Mouse (Mus musculus) left cerebral cortex, adult 2 months (tissue): ENCODE results near the gene Shroom3. TPM values are rescaled to one million over a fixed set of nuclear protein-coding genes. Genes with fewer than 3 reads are reported as not detected.

Experiments
- DNase-seq, 2 experiments: peaks; one replicate each; pipeline ENCODE4 v3.0.0; 2021 to 2022; ENCODE audit warnings: low spot score in 2 of 2, mixed read lengths in 1 of 2; ENCODE audit errors: extremely low spot score in 1 of 2
- H3K27ac ChIP-seq: fragments of 200-600 bp; 2 replicates; pipeline ENCODE4 v1.8.1; 2022
- H3K4me3 ChIP-seq: fragments of 200-600 bp; 2 replicates; pipeline ENCODE4 v1.8.1; 2022
- CTCF ChIP-seq: fragments of 200-600 bp; IDR thresholded peaks from 2 replicates; pipeline ENCODE4 v1.8.1; 2022; ENCODE audit warnings: antibody characterized with exemption, mild to moderate bottlenecking, moderate library complexity
- intact Hi-C: fragments of 180-260 bp; cut with DNase I; formaldehyde crosslinking; loops from one replicate; pipeline ENCODE4 v1.15.1; 2025
- total RNA-seq, 2 experiments: library from RNA; stranded (reverse); gene quantifications; 2 replicates each; pipeline ENCODE4 v1.2.3; 2021

Shroom3 gene
- total RNA-seq, 2 experiments from 2014 or later = 4.3 to 6.3 TPM

DNA sequence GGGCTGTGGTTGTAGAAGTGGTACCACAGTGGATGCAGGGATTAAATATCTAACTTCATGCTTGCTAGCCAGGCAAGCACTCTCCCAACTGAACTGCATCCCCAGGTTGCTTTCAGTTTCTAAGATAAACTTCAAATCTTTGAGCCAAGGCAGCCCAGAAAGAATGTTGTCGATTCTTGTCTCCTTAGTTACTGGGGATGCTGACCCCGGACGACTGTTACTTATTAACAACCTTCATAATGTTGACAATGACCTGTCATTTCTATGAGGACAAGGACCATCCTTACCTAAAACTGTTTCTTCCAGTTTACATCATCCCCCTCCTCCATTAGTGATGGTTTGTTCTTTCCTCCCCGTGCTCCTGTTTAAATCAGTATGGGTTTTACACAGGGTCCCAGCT, 210.0 kb downstream of the Shroom3 start:
- no peak for TF ChIP-seq CTCF
- intact Hi-C loops = no loop called here
- DNase-seq = no peak
- H3K27ac ChIP-seq = no peak overlapping the region
- H3K4me3 ChIP-seq = no peak overlapping the region

GRCm38 (mm10) chr5:92893711-92894110, 210.5 kb downstream of the Shroom3 start:
- no peak overlapping the region for H3K27ac ChIP-seq
- no peak overlapping the region for H3K4me3 ChIP-seq
- no peak for DNase-seq
- TF ChIP-seq CTCF = no peak
- intact Hi-C loops = no loop called here

GRCm38 (mm10) chr5:92895877-92896276, 212.6 kb downstream of the Shroom3 start:
- H3K27ac ChIP-seq = no peak overlapping the region
- no peak for DNase-seq
- no peak overlapping the region for H3K4me3 ChIP-seq
- intact Hi-C loops = loop anchor here (5.0 kb wide), 1 partner anchor 56 kb away; no protein-coding TSS in a partner anchor
- no peak for TF ChIP-seq CTCF

DNA sequence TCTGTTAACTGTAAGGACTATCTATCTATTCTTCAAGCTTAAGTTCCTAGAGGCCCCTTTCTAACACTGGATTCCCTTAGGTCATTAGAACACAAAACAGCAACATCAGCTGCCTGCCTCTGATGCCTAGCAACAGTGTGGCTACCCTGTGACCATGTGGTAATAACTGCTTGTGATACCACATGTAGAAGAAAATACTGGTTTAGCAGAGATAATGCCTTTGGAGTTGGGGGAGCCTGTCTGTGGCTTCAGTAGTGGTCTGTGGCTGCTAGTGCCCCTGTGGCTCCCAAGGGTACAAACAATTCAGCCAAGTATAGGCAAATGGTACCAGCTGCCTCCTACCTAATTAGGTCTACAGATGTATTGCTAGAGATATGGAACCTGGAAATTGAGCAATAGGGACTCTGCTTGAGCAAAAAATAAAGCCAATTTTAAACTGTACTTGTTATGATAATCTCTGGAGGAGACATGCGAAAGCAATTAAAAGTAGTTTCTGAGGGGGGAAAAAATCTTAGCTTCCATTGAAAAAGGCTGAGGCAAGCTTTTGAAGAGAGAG, 213.6 kb downstream of the Shroom3 start:
- intact Hi-C loops = loop anchor here (5.0 kb wide), 1 partner anchor 55 kb away; no protein-coding TSS in a partner anchor
- no peak overlapping the region for H3K4me3 ChIP-seq
- no peak overlapping the region for H3K27ac ChIP-seq
- no peak for DNase-seq
- TF ChIP-seq CTCF = no peak

DNA sequence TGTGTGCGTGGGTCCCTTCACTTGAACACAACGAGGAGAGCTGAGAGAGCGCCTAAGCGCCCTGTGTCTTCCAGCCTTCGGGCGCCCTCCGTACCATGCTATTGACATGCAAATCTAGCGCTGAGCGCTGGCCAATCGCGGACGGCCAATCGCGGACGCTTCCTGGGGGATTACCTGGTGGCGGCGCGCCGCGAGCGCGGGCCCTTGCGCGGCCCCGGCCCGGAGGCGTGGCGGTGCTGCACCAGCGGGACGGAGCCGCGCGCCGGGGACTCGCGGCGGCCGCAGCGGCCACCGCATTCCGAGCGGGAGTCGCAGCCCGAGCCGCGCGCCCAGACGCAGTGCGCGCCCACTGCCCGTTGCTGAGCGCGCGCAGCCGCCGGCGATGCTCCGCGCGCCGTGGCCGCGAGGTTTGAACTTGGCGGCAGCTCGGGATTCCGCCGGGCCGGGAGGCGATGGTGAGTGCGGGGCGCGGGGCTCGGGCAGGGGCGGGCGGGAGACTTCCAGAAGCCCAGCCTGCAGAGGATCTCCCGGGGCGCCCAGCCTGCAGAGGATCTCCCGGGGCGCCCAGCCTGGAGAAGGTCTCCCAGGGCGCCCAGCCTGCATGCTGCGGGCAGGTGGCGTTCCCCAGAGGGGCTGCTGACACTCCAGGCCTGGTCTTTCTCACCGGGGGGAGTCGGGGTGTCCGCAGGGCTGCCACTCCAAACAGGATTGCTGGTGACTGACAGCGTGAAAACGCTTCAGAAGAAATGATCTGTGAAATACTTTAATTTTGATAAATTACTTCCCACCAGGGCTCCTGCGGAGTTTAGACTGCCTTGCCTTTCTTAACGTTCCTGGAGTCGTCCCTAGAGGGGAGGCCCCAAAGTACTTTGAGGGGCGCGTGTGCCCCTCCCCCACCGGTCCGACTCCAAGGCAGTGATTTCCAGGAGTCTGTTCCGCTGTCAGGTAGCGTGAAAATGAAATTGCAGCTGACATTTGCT, 214.8 kb downstream of the Shroom3 start:
- peak overlapping the region; percentile 60 for H3K4me3 ChIP-seq
- no peak for TF ChIP-seq CTCF
- intact Hi-C loops = loop anchor here (5.0 kb wide), 1 partner anchor 54 kb away; no protein-coding TSS in a partner anchor
- H3K27ac ChIP-seq = no peak overlapping the region
- DNase-seq = peak; percentile 68 to 69

DNA sequence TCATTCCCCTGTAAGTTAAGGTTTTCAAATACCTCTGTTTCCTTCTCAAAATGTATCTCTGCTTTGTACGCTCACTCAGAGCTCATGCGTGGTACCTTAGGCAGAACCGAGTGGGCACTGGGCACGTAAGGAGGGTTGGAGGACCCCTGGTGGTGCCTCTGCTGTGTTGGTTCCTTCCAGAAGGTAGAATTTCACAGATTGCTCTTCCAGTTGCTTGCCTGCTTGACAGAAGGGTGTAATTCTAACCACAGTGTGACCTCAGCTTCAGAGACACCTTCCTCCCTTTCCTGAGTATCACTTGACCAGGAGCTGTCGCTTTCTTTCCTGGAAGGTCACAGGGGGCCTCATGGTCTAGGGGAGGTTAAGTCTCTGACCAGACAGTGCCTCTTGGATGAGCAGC, 217.2 kb downstream of the Shroom3 start:
- H3K27ac ChIP-seq = no peak overlapping the region
- TF ChIP-seq CTCF = no peak
- intact Hi-C loops = no loop called here
- no peak overlapping the region for H3K4me3 ChIP-seq
- DNase-seq = no peak

GRCm38 (mm10) chr5:92901870-92902269, 218.6 kb downstream of the Shroom3 start:
- H3K4me3 ChIP-seq = no peak overlapping the region
- TF ChIP-seq CTCF = no peak
- no peak overlapping the region for H3K27ac ChIP-seq
- no peak for DNase-seq
- intact Hi-C loops = no loop called here

DNA sequence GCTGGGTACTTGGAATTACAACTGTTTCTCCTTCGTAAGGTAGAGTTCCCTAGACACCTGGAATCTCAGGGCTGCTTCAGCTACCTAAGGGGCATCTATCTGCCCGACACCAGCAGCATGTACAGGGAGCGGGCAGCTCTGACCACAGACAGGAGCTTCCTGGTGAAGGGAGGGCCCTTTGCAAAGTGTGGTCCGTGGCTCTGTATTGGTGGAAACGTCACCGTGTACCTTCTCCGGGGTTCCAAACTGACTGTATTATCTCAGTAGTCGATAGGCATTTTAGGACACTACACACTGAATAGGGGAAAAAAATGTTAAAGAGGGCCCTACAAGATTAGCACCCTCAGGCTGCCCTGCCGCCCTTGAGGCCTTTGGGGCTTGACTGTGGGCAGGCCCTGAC, 221.9 kb downstream of the Shroom3 start:
- no peak for TF ChIP-seq CTCF
- Histone ChIP-seq H3K27ac (no peak overlapping the region), H3K4me3 (no peak overlapping the region)
- no peak for DNase-seq
- intact Hi-C loops = no loop called here

GRCm38 (mm10) chr5:92905594-92906008, 222.4 kb downstream of the Shroom3 start:
- peak; percentile 26 to 33 for DNase-seq
- H3K27ac ChIP-seq = no peak overlapping the region
- intact Hi-C loops = no loop called here
- no peak for TF ChIP-seq CTCF
- no peak overlapping the region for H3K4me3 ChIP-seq

DNA sequence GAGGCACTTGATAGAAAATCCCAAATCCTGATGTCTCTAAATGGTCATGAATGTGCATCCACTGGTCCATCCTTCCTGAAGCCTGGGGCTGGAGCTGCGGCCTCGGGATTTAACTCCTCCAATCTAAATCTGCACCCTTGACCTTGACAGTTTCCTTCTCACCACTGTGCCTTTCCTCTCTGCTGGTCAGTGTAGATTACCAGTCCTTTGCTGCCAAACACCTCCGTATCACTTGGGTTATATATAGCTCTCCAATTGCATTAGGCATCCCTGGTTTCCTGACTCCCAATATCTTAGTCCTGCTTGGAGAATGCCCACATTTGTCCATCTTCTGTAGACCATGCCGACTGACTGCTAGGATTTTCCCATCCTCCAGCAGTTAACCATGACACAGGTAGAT, 225.0 kb downstream of the Shroom3 start:
- intact Hi-C loops = no loop called here
- no peak for TF ChIP-seq CTCF
- no peak overlapping the region for H3K4me3 ChIP-seq
- H3K27ac ChIP-seq = no peak overlapping the region
- DNase-seq = no peak

GRCm38 (mm10) chr5:92910838-92911237, 227.6 kb downstream of the Shroom3 start:
- intact Hi-C loops = no loop called here
- no peak for TF ChIP-seq CTCF
- no peak overlapping the region for H3K4me3 ChIP-seq
- no peak overlapping the region for H3K27ac ChIP-seq
- DNase-seq = no peak

- no peak for DNase-seq
- no peak for TF ChIP-seq CTCF
- Histone ChIP-seq H3K4me3 (no peak overlapping the region), H3K27ac (no peak overlapping the region)
- intact Hi-C loops = no loop called here
Observed at GRCm38 (mm10) chr5:92915421-92915820, 232.2 kb downstream of the Shroom3 start.

GRCm38 (mm10) chr5:92917755-92918154, 234.5 kb downstream of the Shroom3 start:
- intact Hi-C loops = no loop called here
- Histone ChIP-seq H3K4me3 (no peak overlapping the region), H3K27ac (no peak overlapping the region)
- DNase-seq = no peak
- TF ChIP-seq CTCF = no peak
